Mouse (Mus musculus) hematopoietic stem cell, adult 5-6 weeks (primary cell): Measurements from ENCODE around the gene Ccnc. TPM values are rescaled to one million over a fixed set of nuclear protein-coding genes. Genes with fewer than 3 reads are reported as not detected.
A peak's percentile ranks its signal among the peaks of the same experiment; 100 is the strongest.

Experiments used
- ATAC-seq, 2 experiments: fragments of 125-278 bp in 1 of 2; replicated peaks in 1 of 2; 2 replicates each; pipeline ENCODE4 v1.8.0; 2016 to 2017; ENCODE audit warnings: inconsistent platforms in 2 of 2, mild to moderate bottlenecking in 2 of 2, moderate number of reproducible peaks in 2 of 2, low read depth in 1 of 2, moderate TSS enrichment in 1 of 2; ENCODE audit not compliant: low FRiP score in 2 of 2, poor library complexity in 2 of 2, severe bottlenecking in 2 of 2, insufficient read depth in 1 of 2, low TSS enrichment in 1 of 2
- total RNA-seq: library from RNA; stranded (forward); fragments of 172-1452, 232-1000 nt; gene quantifications from 2 replicates; pipeline ENCODE4 v1.2.3, GENCODE M21; 2017

Gene Ccnc
- total RNA-seq, result 26.8 and 32.5 TPM in 2 replicates

GRCm38 (mm10) chr4:21727615-21728165 is at the start of gene Ccnc:
Ccnc (plus strand) TSS chr4:21727701.
- ATAC-seq, result peak; percentile 99 to 100

- ATAC-seq, result peak in 1 of 2 experiments; percentile 20; a peak in 2 of 4 replicates
Measured at GRCm38 (mm10) chr4:21678101-21678974, 49.2 kb upstream of the Ccnc start.

GRCm38 (mm10) chr4:21678975-21679623 is 48.4 kb upstream of the Ccnc start:
- peak; percentile 27 to 44; a peak in 2 of 4 replicates for ATAC-seq

GRCm38 (mm10) chr4:21679624-21680480 is 47.6 kb upstream of the Ccnc start:
- no peak for ATAC-seq

- no peak for ATAC-seq
Measured at GRCm38 (mm10) chr4:21680971-21681370, 46.5 kb upstream of the Ccnc start.

- ATAC-seq, result no peak
Measured at GRCm38 (mm10) chr4:21682421-21683150, 44.9 kb upstream of the Ccnc start.

GRCm38 (mm10) chr4:21684341-21684970 is 43.0 kb upstream of the Ccnc start:
- no peak for ATAC-seq

- ATAC-seq, result 0 out of 4 replicates have a peak, but pooled peaks of 1 of the 2 experiments have one; percentile 25
Measured at GRCm38 (mm10) chr4:21685595-21686091, 41.9 kb upstream of the Ccnc start, which contains the start of gene Prdm13. Prdm13 (minus strand) TSS chr4:21685963.

GRCm38 (mm10) chr4:21686416-21686815 is 41.1 kb upstream of the Ccnc start:
- ATAC-seq, result no peak

GRCm38 (mm10) chr4:21686934-21687333 is 40.6 kb upstream of the Ccnc start:
- no peak for ATAC-seq

- ATAC-seq, result no peak
Measured at GRCm38 (mm10) chr4:21687783-21688702, 39.5 kb upstream of the Ccnc start.

- ATAC-seq, result no peak
Measured at GRCm38 (mm10) chr4:21688703-21689200, 38.7 kb upstream of the Ccnc start.

- ATAC-seq, result no peak
Measured at GRCm38 (mm10) chr4:21689492-21689941, 38.0 kb upstream of the Ccnc start.

GRCm38 (mm10) chr4:21690221-21690620 is 37.3 kb upstream of the Ccnc start:
- no peak for ATAC-seq
